Mouse (Mus musculus): ENCODE measurements around the gene Lats1. TPM values are rescaled to one million over a fixed set of nuclear protein-coding genes. Genes with fewer than 3 reads are reported as not detected.
A peak's percentile ranks its signal among the peaks of the same experiment; 100 is the strongest.
"Not testable (repeated sequence)": the region's sequence is repeated elsewhere in the genome, so short reads cannot be mapped to it uniquely, and the experiment has no call there.

The Lats1 gene
- total RNA-seq, 2 experiments from 2014 or later, result 26.7 to 30.2 TPM

DNA sequence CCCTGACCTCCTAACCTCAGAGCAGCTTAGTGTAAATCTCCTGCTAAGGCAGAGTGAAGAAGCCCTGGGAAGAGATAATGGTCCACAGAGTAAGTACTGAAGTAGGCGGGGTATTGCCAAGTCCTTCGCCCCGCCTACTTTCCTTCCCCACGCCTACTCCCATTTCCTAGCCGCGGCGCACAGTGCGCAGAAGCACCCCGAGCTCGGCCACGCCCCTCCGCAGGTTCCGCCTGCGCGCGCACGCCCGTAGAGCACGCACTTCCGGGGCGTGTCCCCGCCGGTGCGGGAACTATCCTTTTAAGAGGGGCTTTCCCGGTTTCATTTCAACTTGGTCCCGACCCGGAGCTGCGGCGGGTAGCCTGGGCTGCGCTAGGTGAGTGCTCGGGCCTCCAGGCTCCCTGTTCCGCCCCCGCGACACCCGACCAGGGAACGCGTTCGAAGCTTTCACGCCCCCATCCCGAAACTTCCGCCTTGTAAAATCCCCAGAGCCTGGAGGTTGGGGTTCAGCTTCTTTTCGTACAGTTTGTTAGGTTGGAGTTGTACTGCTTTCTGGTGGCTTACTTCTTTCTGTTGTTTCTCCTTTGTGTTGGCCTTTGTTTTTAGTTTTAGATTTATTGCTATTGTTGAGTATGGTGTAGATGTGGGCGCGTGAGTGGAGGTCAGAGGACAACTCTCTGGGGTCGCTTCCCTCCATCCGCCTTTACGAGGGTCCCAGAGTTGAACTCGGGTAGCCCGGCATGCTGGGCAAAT, 44.9 kb downstream of the Lats1 start, which contains the start of gene Katna1:
Katna1 (plus strand) TSS at position 250 of the 750 bp plus-strand sequence.
- peak; percentile 87 to 92 for DNase-seq (ENCODE audit: low spot score in 2 of 2)

GRCm38 (mm10) chr10:7726501-7726812, 45.4 kb downstream of the Lats1 start:
- no peak for DNase-seq (ENCODE audit: low spot score in 2 of 2)

- no peak for DNase-seq (ENCODE audit: low spot score in 2 of 2)
Measured at GRCm38 (mm10) chr10:7727011-7727410, 46.0 kb downstream of the Lats1 start.

- no peak for DNase-seq (ENCODE audit: low spot score in 2 of 2)
Measured at GRCm38 (mm10) chr10:7731582-7731981, 50.6 kb downstream of the Lats1 start.

DNA sequence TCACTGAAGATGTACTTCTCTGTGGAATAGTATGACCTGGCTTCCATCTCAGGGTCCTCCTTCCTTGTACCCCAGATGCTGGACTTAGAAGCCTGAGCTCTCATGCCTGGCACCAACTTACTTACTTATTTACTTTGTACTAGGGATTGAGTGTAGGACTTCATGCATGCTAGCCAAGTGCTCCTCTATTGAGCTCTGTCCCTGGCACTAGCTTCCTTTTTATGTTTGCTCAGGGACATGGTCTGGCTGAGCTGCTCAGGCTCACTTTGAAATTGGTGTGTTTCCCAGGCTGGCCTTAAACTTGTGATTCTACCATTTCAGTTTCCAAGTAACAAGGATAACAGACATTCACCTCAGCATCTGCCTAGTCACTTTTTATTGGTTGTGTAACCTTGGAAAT, 56.1 kb downstream of the Lats1 start:
- DNase-seq (ENCODE audit: low spot score in 2 of 2), result peak in 1 of 2 experiments; percentile 10

GRCm38 (mm10) chr10:7737914-7738313, 56.9 kb downstream of the Lats1 start:
- no peak for DNase-seq (ENCODE audit: low spot score in 2 of 2)

DNA sequence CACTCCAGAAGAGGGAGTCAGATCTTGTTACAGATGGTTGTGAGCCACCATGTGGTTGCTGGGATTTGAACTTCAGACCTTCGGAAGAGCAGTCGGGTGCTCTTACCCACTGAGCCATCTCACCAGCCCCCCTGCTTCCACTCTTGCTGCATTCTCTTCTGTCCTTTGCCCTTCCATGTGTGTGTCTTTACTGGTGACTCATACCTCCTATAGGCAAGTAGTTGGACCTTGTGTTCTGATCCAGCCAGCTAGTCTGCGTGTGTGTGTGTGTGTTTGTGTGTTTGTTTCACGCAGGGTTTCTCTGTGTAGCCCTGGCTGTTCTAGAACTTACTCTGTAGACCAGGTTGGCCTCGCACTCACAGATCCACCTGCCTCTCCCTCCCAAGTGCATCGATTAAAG, 64.5 kb downstream of the Lats1 start:
- not testable (repeated sequence) for DNase-seq (ENCODE audit: low spot score in 2 of 2)

GRCm38 (mm10) chr10:7748752-7749151, 67.7 kb downstream of the Lats1 start:
- DNase-seq (ENCODE audit: low spot score in 2 of 2), result no peak

DNA sequence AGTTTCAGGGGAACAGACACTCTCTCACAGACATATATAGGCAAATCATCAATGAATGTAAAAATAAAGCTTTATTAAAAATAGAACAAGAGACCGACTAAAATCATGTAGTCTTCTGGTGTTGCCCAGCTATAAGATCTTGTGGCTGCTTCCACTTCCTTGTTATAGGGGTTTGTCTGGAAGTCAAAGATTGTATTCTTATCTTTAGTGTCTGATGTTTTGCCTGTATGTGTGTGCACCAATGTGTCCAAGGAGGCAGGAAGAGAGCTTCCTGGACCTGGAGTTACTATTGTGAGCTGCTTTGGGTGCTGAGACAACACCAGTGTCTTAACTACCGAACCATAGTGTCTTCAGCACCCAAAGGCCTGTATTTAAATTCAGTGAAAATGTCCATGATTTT, 76.5 kb downstream of the Lats1 start:
- DNase-seq (ENCODE audit: low spot score in 2 of 2), result no peak

Other genes with a start within 250 kb of the Lats1 start
- gene Ulbp1, start 207.6 kb upstream of the Lats1 start, total RNA-seq (2021), result 10 to 100 TPM; 26.8 to 27.6 TPM
- 1 to 10 TPM; 1.8 to 2.6 TPM for gene Lrp11, start 91.4 kb upstream of the Lats1 start, total RNA-seq (2021)
- gene Nup43, start 13.7 kb upstream of the Lats1 start, total RNA-seq (2021), result 10 to 100 TPM; 13.4 to 13.7 TPM
- gene Pcmt1, start 78 bp upstream of the Lats1 start, total RNA-seq (2021), result 10 to 100 TPM; 88.1 to 94.6 TPM
- gene Katna1, start 44.8 kb downstream of the Lats1 start, total RNA-seq (2021), result 10 to 100 TPM; 19.7 to 21.9 TPM
- 10 to 100 TPM; 55.6 to 61.6 TPM for gene Ginm1, start 111.6 kb downstream of the Lats1 start, total RNA-seq (2021)
- gene Ppil4, start 111.7 kb downstream of the Lats1 start, total RNA-seq (2021), result 10 to 100 TPM; 16.3 to 22.9 TPM
- under 1 TPM; 0.16 to 0.22 TPM for gene Zc3h12d, start 151.3 kb downstream of the Lats1 start, total RNA-seq (2021)

Measured in gastrocnemius, postnatal 4 days (tissue).